Mouse (Mus musculus) megakaryocyte, embryonic 14.5 days (primary cell): ENCODE data around the gene Ermap. TPM values are rescaled to one million over a fixed set of nuclear protein-coding genes. Genes with fewer than 3 reads are reported as not detected.
A peak's percentile ranks its signal among the peaks of the same experiment; 100 is the strongest.

Experiments used
- H3K27me3 ChIP-seq: replicated peaks from 2 replicates; pipeline ENCODE3; 2012; ENCODE audit warnings: inconsistent platforms
- H3K36me3 ChIP-seq: replicated peaks from 2 replicates; pipeline ENCODE3; 2012; ENCODE audit warnings: low read length, inconsistent platforms, mixed read lengths
- H3K4me1 ChIP-seq: 2 replicates; pipeline ENCODE4 v1.6.1; 2012; ENCODE audit warnings: inconsistent platforms
- H3K4me3 ChIP-seq: replicated peaks from 2 replicates; pipeline ENCODE3; 2012; ENCODE audit warnings: moderate library complexity, mild to moderate bottlenecking, inconsistent platforms
- H3K9me3 ChIP-seq: 2 replicates; pipeline ENCODE4 v1.6.1; 2012; ENCODE audit warnings: inconsistent platforms
- FLI1 ChIP-seq: IDR thresholded peaks from 2 replicates; pipeline ENCODE4 v1.6.1; 2012; ENCODE audit warnings: low read length, inconsistent platforms, mixed read lengths
- GATA1 ChIP-seq: IDR thresholded peaks from 3 replicates; pipeline ENCODE4 v1.6.1; 2012; ENCODE audit warnings: mixed read lengths, low read length, inconsistent platforms, borderline replicate concordance
- polyA plus RNA-seq: library from polyadenylated mRNA; stranded (reverse); fragments of >175 nt; gene quantifications from 2 replicates; pipeline ENCODE4 v1.2.3, GENCODE M21; 2012; ENCODE audit warnings: low replicate concordance; ENCODE audit not compliant: insufficient read depth

The Ermap gene
- polyA plus RNA-seq: 0.10 TPM in 1 of 2 replicates, not detected in the other

GRCm38 (mm10) chr4:119189864-119190263 is at the start of gene Ermap:
TSS of gene Ermap (minus strand) at chr4:119190011.
- Histone ChIP-seq H3K36me3 (no peaks in the 10 kb centered on the region), H3K4me1 (peaks cover 17% of the 10 kb centered on the region), H3K4me3 (no peak within 1 kb of the TSS), H3K27me3 (peaks cover 40% of the 10 kb centered on the region), H3K9me3 (no peaks in the 10 kb centered on the region)
- no peak for TF ChIP-seq FLI1
- TF ChIP-seq GATA1: no peak

- TF ChIP-seq FLI1: no peak
- TF ChIP-seq GATA1: 0 out of 3 replicates have a peak, but pooled peaks have one; percentile 19
- H3K4me1 ChIP-seq: peaks cover 49% of the 10 kb centered on the region
- no peaks in the 10 kb centered on the region for H3K9me3 ChIP-seq
- peaks cover 77% of the 10 kb centered on the region for H3K36me3 ChIP-seq
- H3K4me3 ChIP-seq: peak overlapping the region; percentile 87
- no peaks in the 10 kb centered on the region for H3K27me3 ChIP-seq
Observed at GRCm38 (mm10) chr4:119239181-119239682, 49.4 kb upstream of the Ermap start.

- no peak for TF ChIP-seq FLI1
- TF ChIP-seq GATA1: no peak
Observed at GRCm38 (mm10) chr4:119238661-119239060, 48.9 kb upstream of the Ermap start.

GRCm38 (mm10) chr4:119234348-119234747 is 44.5 kb upstream of the Ermap start:
- no peaks in the 10 kb centered on the region for H3K9me3 ChIP-seq
- H3K4me3 ChIP-seq: peak overlapping the region; percentile 95
- H3K27me3 ChIP-seq: no peaks in the 10 kb centered on the region
- H3K36me3 ChIP-seq: peaks cover 48% of the 10 kb centered on the region
- peaks cover 44% of the 10 kb centered on the region for H3K4me1 ChIP-seq
- no peak for TF ChIP-seq GATA1
- no peak for TF ChIP-seq FLI1

More at GRCm38 (mm10) chr4:119238661-119239060, 48.9 kb upstream of the Ermap start:
- Histone ChIP-seq H3K36me3 (peaks cover 72% of the 10 kb centered on the region), H3K9me3 (no peaks in the 10 kb centered on the region), H3K27me3 (no peaks in the 10 kb centered on the region), H3K4me1 (peaks cover 55% of the 10 kb centered on the region), H3K4me3 (peak overlapping the region; percentile 87)

- H3K27me3 ChIP-seq: no peaks in the 10 kb centered on the region
- H3K36me3 ChIP-seq: peaks cover 50% of the 10 kb centered on the region
- H3K9me3 ChIP-seq: no peaks in the 10 kb centered on the region
- no peak for TF ChIP-seq GATA1
- no peak for TF ChIP-seq FLI1
- H3K4me1 ChIP-seq: peaks cover 34% of the 10 kb centered on the region
- H3K4me3 ChIP-seq: peak overlapping the region; percentile 95
Observed at GRCm38 (mm10) chr4:119233256-119233901, 43.6 kb upstream of the Ermap start.

- no peak for TF ChIP-seq FLI1
- TF ChIP-seq GATA1: no peak
- Histone ChIP-seq H3K9me3 (no peaks in the 10 kb centered on the region), H3K36me3 (peaks cover 50% of the 10 kb centered on the region), H3K27me3 (no peaks in the 10 kb centered on the region), H3K4me3 (peak within 1 kb of the TSS; percentile 95), H3K4me1 (peaks cover 26% of the 10 kb centered on the region)
Observed at GRCm38 (mm10) chr4:119232410-119233255, 42.8 kb upstream of the Ermap start, which contains the start of the genes AU022252 and P3h1. TSS of gene AU022252 (minus strand) at chr4:119232712. TSS of gene P3h1 (plus strand) at chr4:119232915.

- no peaks in the 10 kb centered on the region for H3K27me3 ChIP-seq
- peaks cover 15% of the 10 kb centered on the region for H3K4me1 ChIP-seq
- H3K9me3 ChIP-seq: no peaks in the 10 kb centered on the region
- TF ChIP-seq GATA1 (no peak), FLI1 (no peak)
- H3K4me3 ChIP-seq: no peak overlapping the region
- peaks cover 72% of the 10 kb centered on the region for H3K36me3 ChIP-seq
Observed at GRCm38 (mm10) chr4:119226751-119227150, 36.9 kb upstream of the Ermap start.

- H3K27me3 ChIP-seq: no peaks in the 10 kb centered on the region
- TF ChIP-seq FLI1 (no peak), GATA1 (no peak)
- peaks cover 11% of the 10 kb centered on the region for H3K4me1 ChIP-seq
- H3K36me3 ChIP-seq: peaks cover 72% of the 10 kb centered on the region
- H3K9me3 ChIP-seq: no peaks in the 10 kb centered on the region
- H3K4me3 ChIP-seq: no peak overlapping the region
Observed at GRCm38 (mm10) chr4:119225719-119226118, 35.9 kb upstream of the Ermap start.

GRCm38 (mm10) chr4:119224534-119224933 is 34.7 kb upstream of the Ermap start:
- H3K9me3 ChIP-seq: no peaks in the 10 kb centered on the region
- no peak for TF ChIP-seq GATA1
- TF ChIP-seq FLI1: no peak
- H3K4me3 ChIP-seq: no peak overlapping the region
- H3K4me1 ChIP-seq: peaks cover 11% of the 10 kb centered on the region
- H3K27me3 ChIP-seq: no peaks in the 10 kb centered on the region
- peaks cover 62% of the 10 kb centered on the region for H3K36me3 ChIP-seq
